Mouse (Mus musculus): ENCODE data around the gene Pcyt1b. TPM values are rescaled to one million over a fixed set of nuclear protein-coding genes. Genes with fewer than 3 reads are reported as not detected.
A peak's percentile ranks its signal among the peaks of the same experiment; 100 is the strongest.

The Pcyt1b gene
- polyA plus RNA-seq, 1 experiment from 2014 or later, result 4.1 TPM

DNA sequence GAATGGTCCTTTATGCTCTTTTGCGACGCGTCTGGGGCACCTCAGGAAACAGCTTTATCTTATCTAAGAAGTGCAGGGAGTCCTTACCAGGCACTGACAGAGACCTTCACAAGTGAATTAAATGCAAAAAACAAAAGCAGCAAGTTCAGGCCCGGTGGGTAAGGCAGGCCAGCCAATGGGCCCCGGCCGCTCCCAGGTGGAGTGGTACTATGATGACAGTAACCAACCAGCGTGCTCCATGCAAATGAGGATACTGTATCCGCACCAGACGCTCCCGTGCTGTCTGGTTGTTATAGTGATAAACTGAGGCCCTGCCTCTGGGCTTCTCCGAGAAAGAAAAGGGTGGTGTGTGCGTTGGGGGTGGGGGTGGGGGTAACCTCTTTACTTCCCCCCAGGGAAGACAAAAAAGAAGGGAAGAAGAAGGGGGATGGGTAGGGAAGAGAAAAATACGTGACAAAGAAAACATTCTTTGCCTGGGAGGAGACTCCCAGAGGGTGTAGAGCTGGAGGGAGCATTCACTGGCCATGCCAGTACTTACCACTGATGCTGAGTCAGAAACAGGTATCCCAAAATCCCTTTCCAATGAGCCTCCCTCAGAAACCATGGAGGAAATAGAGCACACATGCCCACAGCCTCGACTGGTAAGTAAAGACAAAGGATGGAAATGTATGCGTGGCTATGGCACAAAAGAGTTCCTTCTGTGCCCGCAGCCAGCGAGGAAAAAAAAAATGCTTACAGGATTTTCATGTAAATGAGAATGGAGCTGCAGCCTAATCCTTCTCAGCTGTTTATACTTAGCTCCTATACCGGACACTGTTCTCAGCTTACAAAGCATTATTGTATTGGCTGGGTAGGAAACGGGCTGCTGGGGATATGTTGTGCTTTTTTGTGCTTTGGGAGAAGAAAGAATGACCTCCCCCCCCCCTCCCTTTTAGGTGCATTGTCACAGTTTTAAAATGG, 20.5 kb downstream of the Pcyt1b start:
- no peaks in the 10 kb centered on the region for H3K9me3 ChIP-seq
- H3K4me3 ChIP-seq, result peak overlapping the region; percentile 44
- DNase-seq (ENCODE audit: extremely low spot score, low spot score), result peak; percentile 26
- peaks cover 24% of the 10 kb centered on the region for H3K27me3 ChIP-seq (ENCODE audit: poor library complexity, severe bottlenecking)
- H3K36me3 ChIP-seq (replicated peaks), result no peaks in the 10 kb centered on the region
- peak overlapping the region; percentile 83 for H3K27ac ChIP-seq
- H3K4me1 ChIP-seq, result peaks cover 11% of the 10 kb centered on the region
- WGBS, result 17% methylated on average over 19 of the region's 19 CpGs

DNA sequence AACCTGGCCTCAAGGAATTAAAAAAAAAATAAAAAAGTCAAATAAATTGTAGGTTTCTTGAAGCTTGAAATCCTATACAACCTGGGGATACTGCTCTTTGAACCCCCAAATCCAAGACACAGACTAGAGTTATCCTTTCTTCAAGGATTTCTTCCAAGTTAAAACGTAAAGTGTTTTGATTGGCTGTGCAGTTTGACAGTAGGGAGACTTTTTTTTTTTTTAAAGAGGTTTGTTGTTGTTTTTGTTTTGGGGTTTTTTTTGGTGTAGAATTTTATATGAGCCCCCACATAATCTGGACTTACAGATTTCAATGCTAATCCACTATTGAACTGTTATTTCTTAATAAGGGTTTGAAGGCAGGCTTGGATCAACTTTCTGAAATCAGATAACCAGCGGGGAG, 21.6 kb downstream of the Pcyt1b start:
- 77% methylated on average over 2 of the region's 2 CpGs for WGBS
- Histone ChIP-seq H3K4me3 (peak overlapping the region; percentile 44), H3K36me3 (replicated peaks) (no peaks in the 10 kb centered on the region), H3K4me1 (peaks cover 11% of the 10 kb centered on the region), H3K9me3 (no peaks in the 10 kb centered on the region), H3K27me3 (ENCODE audit: poor library complexity, severe bottlenecking) (peaks cover 24% of the 10 kb centered on the region), H3K27ac (no peak overlapping the region)
- no peak for DNase-seq (ENCODE audit: extremely low spot score, low spot score)

DNA sequence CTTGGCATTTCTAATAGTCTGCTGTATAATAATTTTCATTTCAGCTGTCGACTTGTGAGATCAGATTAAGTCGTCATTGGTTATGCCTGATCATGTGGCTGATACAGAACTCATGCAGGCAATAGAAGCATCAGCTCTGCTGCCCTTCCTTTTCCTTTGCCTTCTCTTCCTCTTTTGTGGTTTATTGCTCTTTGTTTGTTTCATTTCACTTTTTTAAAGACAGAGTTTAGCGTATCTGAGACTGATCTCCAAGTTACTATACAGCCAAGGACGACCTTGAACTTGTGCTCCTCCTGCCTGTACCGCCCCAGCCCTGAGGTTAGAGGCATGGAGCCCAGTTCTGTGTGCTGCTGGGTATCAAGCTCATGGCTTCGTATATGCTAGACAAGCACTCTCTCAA, 34.6 kb downstream of the Pcyt1b start:
- H3K4me1 ChIP-seq, result 0 out of 2 replicates have a peak, but pooled peaks cover 3% of the 10 kb centered on the region
- H3K4me3 ChIP-seq, result no peak overlapping the region
- no peaks in the 10 kb centered on the region for H3K9me3 ChIP-seq
- no peaks in the 10 kb centered on the region for H3K36me3 ChIP-seq (replicated peaks)
- no peak for DNase-seq (ENCODE audit: extremely low spot score, low spot score)
- 88% methylated on average over 6 of the region's 6 CpGs for WGBS
- H3K27ac ChIP-seq, result no peak overlapping the region
- peaks cover 14% of the 10 kb centered on the region; the same call in 1 of the 2 replicates for H3K27me3 ChIP-seq (ENCODE audit: poor library complexity, severe bottlenecking)

DNA sequence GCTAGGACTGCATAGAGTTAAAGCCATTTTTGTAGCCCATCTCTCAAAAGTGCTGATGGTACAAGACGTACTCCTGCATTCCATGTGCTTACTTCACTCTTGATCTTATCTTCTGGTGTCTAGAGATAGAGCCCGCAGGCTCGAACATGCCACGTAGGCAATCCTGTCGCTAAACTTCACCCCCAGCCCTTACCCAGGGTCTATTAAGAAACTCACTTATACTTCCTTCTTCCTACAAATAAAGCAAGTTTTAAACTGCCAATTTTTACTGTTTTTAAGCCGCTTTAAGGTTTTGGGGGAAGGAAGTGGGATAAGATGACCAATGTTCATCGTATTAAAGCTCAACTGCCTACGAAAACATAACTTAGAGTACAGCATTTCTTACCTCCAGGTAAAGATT, 36.0 kb downstream of the Pcyt1b start:
- no peak for DNase-seq (ENCODE audit: extremely low spot score, low spot score)
- no peaks in the 10 kb centered on the region for H3K9me3 ChIP-seq
- H3K36me3 ChIP-seq (replicated peaks), result no peaks in the 10 kb centered on the region
- no peak overlapping the region for H3K27ac ChIP-seq
- 89% methylated on average over 8 of the region's 8 CpGs for WGBS
- H3K4me1 ChIP-seq, result 0 out of 2 replicates have a peak, but pooled peaks cover 3% of the 10 kb centered on the region
- peaks cover 10% of the 10 kb centered on the region; the same call in 1 of the 2 replicates for H3K27me3 ChIP-seq (ENCODE audit: poor library complexity, severe bottlenecking)
- H3K4me3 ChIP-seq, result no peak overlapping the region

DNA sequence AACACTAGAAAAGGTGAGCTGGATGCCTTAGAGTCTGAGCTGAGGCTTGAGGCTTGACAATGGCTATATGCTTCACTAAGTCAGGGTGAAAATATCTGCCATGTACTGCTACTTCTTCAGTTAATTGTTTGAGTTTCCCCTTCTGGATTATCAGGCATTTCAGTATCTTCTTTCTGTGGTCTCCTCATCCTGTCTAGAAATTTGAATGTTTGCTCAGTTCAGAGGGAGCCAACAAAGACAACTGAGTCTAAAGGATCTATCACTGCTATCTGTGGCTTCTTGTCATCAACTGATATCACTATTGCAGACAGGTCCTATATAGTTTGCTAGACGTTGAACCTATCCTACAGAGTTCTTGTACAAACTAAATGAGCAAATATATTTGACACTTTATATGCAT, 42.9 kb downstream of the Pcyt1b start:
- no peaks in the 10 kb centered on the region for H3K36me3 ChIP-seq (replicated peaks)
- H3K4me3 ChIP-seq, result no peak overlapping the region
- H3K9me3 ChIP-seq, result no peaks in the 10 kb centered on the region
- peaks cover 8% of the 10 kb centered on the region for H3K27me3 ChIP-seq (ENCODE audit: poor library complexity, severe bottlenecking)
- no peaks in the 10 kb centered on the region for H3K4me1 ChIP-seq
- no peak overlapping the region for H3K27ac ChIP-seq
- WGBS, result 88% methylated on average over 1 of the region's 1 CpGs
- DNase-seq (ENCODE audit: extremely low spot score, low spot score), result no peak

DNA sequence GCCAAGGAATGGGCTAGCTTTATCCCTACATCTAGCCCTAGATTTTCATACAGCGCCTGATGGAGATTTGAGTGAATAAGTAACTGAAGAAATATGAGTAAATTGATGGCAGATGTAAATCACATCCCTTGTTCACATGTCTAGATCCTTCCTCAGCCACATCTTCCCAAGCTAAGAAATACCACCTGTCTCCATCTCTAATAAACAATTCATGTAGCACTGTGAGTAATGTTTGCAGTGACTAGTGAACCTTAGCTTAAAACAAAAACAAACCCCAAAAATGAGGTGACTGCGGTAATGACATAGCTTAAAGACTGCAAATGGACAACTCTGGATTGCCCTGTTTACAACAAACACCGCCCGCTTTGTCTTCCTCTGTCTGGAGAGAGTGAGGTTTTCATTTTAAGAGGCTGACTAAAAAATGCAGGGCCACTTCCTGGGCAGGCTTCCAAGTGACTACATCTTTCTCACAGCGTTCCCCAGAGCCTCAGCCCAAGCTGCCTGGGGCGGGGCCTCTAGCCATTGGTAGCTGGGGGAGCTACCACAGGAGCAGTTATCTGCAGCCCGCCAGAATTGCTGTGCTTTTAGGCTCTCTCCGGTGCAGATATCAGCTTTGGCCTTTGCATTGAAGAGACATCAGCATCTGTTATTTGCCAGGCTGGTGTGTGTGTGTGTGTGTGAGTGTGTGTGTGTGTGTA, 46.0 kb downstream of the Pcyt1b start:
- Histone ChIP-seq H3K27me3 (ENCODE audit: poor library complexity, severe bottlenecking) (peaks cover 19% of the 10 kb centered on the region), H3K27ac (no peak overlapping the region), H3K4me3 (no peak overlapping the region), H3K9me3 (no peaks in the 10 kb centered on the region), H3K4me1 (no peaks in the 10 kb centered on the region), H3K36me3 (replicated peaks) (no peaks in the 10 kb centered on the region)
- DNase-seq (ENCODE audit: extremely low spot score, low spot score), result peak; percentile 15
- 65% methylated on average over 8 of the region's 8 CpGs for WGBS

DNA sequence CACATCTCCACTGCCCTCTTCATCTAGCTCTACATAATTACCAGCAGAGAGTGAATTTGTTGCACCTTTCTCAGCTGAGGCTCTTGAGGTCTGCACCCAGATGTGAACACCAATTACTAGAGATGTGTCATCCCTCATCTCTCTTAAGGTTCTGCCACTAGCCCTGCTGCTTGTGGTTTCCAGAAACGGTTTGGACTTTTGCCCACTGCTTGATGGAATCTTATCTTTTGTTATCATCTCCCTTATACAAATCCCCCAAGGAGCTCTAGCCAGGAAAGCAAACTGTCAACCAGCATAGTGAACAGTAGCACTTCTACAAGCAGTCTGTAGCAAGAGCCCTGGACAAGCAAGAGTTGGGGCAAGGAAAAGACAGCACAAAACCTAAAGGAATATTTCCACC, 57.9 kb downstream of the Pcyt1b start:
- 78% methylated on average over 1 of the region's 1 CpGs for WGBS
- no peaks in the 10 kb centered on the region for H3K36me3 ChIP-seq (replicated peaks)
- no peak for DNase-seq (ENCODE audit: extremely low spot score, low spot score)
- no peaks in the 10 kb centered on the region for H3K27me3 ChIP-seq (ENCODE audit: poor library complexity, severe bottlenecking)
- no peaks in the 10 kb centered on the region for H3K4me1 ChIP-seq
- no peak overlapping the region for H3K27ac ChIP-seq
- no peak overlapping the region for H3K4me3 ChIP-seq
- no peaks in the 10 kb centered on the region for H3K9me3 ChIP-seq

DNA sequence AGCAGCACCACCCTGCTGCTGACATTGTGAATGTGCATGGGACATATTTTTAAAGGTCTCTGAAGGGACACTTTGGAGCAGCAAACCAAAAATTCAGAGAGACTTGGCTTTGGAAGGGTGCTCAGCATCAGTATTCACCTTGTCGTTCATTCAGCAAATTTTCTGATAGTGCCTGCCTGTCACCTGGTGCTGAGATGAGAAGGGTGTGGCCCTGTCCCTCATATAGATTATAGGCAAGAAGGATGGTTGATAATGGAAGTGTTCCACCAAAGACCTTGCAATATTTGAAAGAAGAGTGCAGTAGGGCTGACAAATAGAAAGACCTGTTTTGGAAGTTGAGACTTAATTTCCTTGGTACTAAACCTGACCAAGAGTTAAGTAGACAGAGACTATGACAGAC, 74.9 kb downstream of the Pcyt1b start:
- H3K36me3 ChIP-seq (replicated peaks), result no peaks in the 10 kb centered on the region
- H3K4me1 ChIP-seq, result peaks cover 18% of the 10 kb centered on the region
- no peak for DNase-seq (ENCODE audit: extremely low spot score, low spot score)
- peaks cover 7% of the 10 kb centered on the region; the same call in 1 of the 2 replicates for H3K27me3 ChIP-seq (ENCODE audit: poor library complexity, severe bottlenecking)
- H3K27ac ChIP-seq, result no peak overlapping the region
- no peaks in the 10 kb centered on the region for H3K9me3 ChIP-seq
- 88% methylated on average over 1 of the region's 1 CpGs for WGBS
- no peak overlapping the region for H3K4me3 ChIP-seq

DNA sequence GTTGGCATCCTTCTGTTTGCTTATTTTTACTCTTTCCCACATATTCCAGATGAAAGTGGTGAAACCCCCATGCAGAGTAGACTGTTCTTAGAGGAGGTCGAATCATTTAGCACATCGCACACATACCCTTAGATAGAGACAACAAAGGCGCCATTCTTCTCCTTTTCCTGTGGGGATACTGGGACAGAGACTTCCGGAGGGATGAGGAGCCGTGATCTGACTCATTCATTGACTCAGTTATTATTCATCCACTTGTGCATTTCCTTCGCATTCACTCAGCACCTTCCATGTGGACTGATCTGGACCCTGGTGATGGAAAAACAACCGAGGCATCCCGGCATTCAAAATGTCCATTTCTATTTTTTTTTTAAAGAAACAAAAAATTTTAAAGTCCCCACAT, 76.2 kb downstream of the Pcyt1b start:
- Histone ChIP-seq H3K4me3 (no peak overlapping the region), H3K4me1 (peaks cover 18% of the 10 kb centered on the region), H3K27me3 (ENCODE audit: poor library complexity, severe bottlenecking) (peaks cover 11% of the 10 kb centered on the region; the same call in 1 of the 2 replicates), H3K27ac (no peak overlapping the region), H3K36me3 (replicated peaks) (no peaks in the 10 kb centered on the region), H3K9me3 (no peaks in the 10 kb centered on the region)
- no peak for DNase-seq (ENCODE audit: extremely low spot score, low spot score)
- 85% methylated on average over 8 of the region's 8 CpGs for WGBS

DNA sequence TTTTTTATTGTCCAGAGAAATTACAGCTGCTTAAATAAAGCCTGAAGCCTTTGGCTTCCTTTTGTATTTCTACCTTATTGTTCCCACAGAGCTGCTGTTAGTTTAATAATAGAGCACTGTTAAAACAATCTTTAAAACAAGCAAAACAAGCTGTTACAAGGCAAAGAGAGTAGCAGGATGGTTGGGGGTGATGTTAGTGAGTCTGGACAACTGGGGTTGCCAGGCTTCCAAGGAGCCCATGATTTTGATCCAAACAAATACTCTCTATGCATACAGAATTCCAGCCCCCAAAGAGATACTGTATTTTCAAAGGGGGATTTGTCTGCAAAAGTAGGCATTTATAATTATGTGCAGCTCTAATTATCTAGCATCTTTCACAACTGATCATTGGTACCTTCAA, 77.7 kb downstream of the Pcyt1b start:
- Histone ChIP-seq H3K36me3 (replicated peaks) (no peaks in the 10 kb centered on the region), H3K4me1 (peaks cover 18% of the 10 kb centered on the region)

DNA sequence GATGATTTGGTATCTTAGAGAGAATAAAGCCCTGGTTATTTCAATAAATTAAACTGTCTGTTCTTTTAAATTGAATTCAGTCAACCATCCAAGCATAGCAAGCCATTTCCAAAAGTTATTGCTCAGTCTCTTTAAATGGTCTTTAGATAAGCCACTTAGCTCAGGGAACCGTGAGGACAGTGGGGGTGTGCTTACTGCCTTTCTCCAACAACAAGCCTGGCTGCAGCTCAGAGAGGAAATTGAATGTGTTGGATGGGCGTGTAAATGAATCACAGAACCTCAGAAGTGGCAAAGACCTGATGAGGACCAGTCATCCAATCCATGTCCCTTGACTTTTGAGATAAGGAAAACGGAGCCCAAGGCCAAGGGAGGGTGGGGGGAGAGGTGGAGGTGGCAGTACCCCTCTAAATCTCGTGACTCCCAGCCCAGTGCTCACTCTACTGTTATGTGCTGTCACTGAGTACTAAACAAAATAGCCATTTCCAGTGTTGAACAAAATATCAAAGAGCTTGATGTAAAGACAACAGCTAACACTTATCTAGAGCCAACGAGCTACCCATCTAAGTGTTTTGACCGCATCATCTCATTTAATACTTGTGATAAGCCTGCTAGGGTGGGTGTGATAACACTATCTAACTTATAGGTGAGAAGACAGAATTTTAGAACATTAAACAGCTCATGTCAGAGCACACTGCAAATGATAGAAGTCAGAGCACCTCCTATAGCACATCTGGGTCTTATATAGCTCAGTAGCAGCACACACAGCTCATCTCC, 78.5 kb downstream of the Pcyt1b start:
- 55% methylated on average over 6 of the region's 6 CpGs for WGBS
- H3K4me1 ChIP-seq, result peaks cover 18% of the 10 kb centered on the region

More for the DNA sequence above, 77.7 kb downstream of the Pcyt1b start:
- Histone ChIP-seq H3K27ac (no peak overlapping the region), H3K4me3 (no peak overlapping the region), H3K9me3 (no peaks in the 10 kb centered on the region), H3K27me3 (ENCODE audit: poor library complexity, severe bottlenecking) (peaks cover 11% of the 10 kb centered on the region; the same call in 1 of the 2 replicates)
- DNase-seq (ENCODE audit: extremely low spot score, low spot score), result no peak

DNA sequence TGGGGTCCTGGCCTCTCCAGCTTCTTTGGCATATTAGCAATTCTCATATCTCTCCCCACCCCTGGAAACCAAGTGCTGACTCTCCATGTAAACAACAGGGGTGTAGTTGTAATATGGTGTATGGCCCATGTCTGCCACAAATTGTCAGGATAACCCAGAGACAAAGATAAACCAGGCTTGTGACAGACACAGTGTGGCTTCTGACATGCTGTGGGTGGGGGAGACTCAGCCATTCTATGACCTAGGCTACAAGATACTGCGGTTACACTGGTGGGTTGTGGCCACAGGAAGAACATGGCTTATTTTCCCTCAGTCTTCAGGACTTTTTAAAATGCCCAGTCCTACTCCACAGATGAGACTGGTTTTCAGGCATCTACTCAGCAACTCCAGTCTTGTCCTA, 94.5 kb downstream of the Pcyt1b start:
- 97% methylated on average over 1 of the region's 1 CpGs for WGBS
- H3K4me3 ChIP-seq, result no peak overlapping the region

More for the DNA sequence above, 78.5 kb downstream of the Pcyt1b start:
- Histone ChIP-seq H3K9me3 (no peaks in the 10 kb centered on the region), H3K27ac (no peak overlapping the region), H3K27me3 (ENCODE audit: poor library complexity, severe bottlenecking) (peaks cover 13% of the 10 kb centered on the region; the same call in 1 of the 2 replicates), H3K36me3 (replicated peaks) (no peaks in the 10 kb centered on the region), H3K4me3 (no peak overlapping the region)
- no peak for DNase-seq (ENCODE audit: extremely low spot score, low spot score)

More for the DNA sequence above, 94.5 kb downstream of the Pcyt1b start:
- Histone ChIP-seq H3K36me3 (replicated peaks) (no peaks in the 10 kb centered on the region; the same call in 1 of the 2 replicates), H3K27ac (no peak overlapping the region), H3K4me1 (no peaks in the 10 kb centered on the region), H3K9me3 (no peaks in the 10 kb centered on the region), H3K27me3 (ENCODE audit: poor library complexity, severe bottlenecking) (peaks cover 36% of the 10 kb centered on the region)
- DNase-seq (ENCODE audit: extremely low spot score, low spot score), result no peak
